Mouse (Mus musculus): ENCODE measurements around the gene Irf3. TPM values are rescaled to one million over a fixed set of nuclear protein-coding genes. Genes with fewer than 3 reads are reported as not detected.

The Irf3 gene
- polyA plus RNA-seq, 1 experiment from 2014 or later: 109 TPM

GRCm38 (mm10) chr7:44958208-44958607 is 39.2 kb upstream of the Irf3 start:
- no peak for ATAC-seq (ENCODE audit: low FRiP score, low TSS enrichment)
- WGBS: 52% methylated on average over 7 of the region's 7 CpGs

GRCm38 (mm10) chr7:44959281-44959680 is 38.2 kb upstream of the Irf3 start:
- H3K4me2 ChIP-seq (replicated peaks; ENCODE audit: low read depth, low read length): no peak overlapping the region
- peaks cover 8% of the 10 kb centered on the region; the same call in 1 of the 2 replicates for H3K4me1 ChIP-seq (ENCODE audit: insufficient read depth, low read length)
- H3K36me3 ChIP-seq (ENCODE audit: insufficient read depth, low read length): 0 out of 2 replicates have a peak, but pooled peaks cover 3% of the 10 kb centered on the region
- H3K27ac ChIP-seq (ENCODE audit: low read length): no peak overlapping the region
- no peak overlapping the region for H3K4me3 ChIP-seq (ENCODE audit: low read length)
- no peak overlapping the region for H3K9ac ChIP-seq (replicated peaks; ENCODE audit: low read length)
- no peaks in the 10 kb centered on the region for H3K9me3 ChIP-seq (ENCODE audit: low read length)
- 87% methylated on average over 8 of the region's 8 CpGs for WGBS
- ATAC-seq (ENCODE audit: low FRiP score, low TSS enrichment): no peak
- no peaks in the 10 kb centered on the region for H3K27me3 ChIP-seq (ENCODE audit: insufficient read depth, low read length)

More at GRCm38 (mm10) chr7:44958208-44958607, 39.2 kb upstream of the Irf3 start:
- H3K4me1 ChIP-seq (ENCODE audit: insufficient read depth, low read length): peaks cover 8% of the 10 kb centered on the region; the same call in 1 of the 2 replicates
- no peaks in the 10 kb centered on the region for H3K27me3 ChIP-seq (ENCODE audit: insufficient read depth, low read length)
- no peak overlapping the region for H3K27ac ChIP-seq (ENCODE audit: low read length)
- no peaks in the 10 kb centered on the region for H3K36me3 ChIP-seq (ENCODE audit: insufficient read depth, low read length)
- no peaks in the 10 kb centered on the region for H3K9me3 ChIP-seq (ENCODE audit: low read length)
- H3K4me2 ChIP-seq (replicated peaks; ENCODE audit: low read depth, low read length): no peak overlapping the region
- H3K9ac ChIP-seq (replicated peaks; ENCODE audit: low read length): no peak overlapping the region
- H3K4me3 ChIP-seq (ENCODE audit: low read length): no peak overlapping the region

- Histone ChIP-seq H3K4me3 (ENCODE audit: low read length) (no peak overlapping the region), H3K4me1 (ENCODE audit: insufficient read depth, low read length) (peaks cover 8% of the 10 kb centered on the region; the same call in 1 of the 2 replicates), H3K4me2 (replicated peaks; ENCODE audit: low read depth, low read length) (no peak overlapping the region), H3K9ac (replicated peaks; ENCODE audit: low read length) (no peak overlapping the region), H3K27ac (ENCODE audit: low read length) (no peak overlapping the region), H3K9me3 (ENCODE audit: low read length) (no peaks in the 10 kb centered on the region), H3K36me3 (ENCODE audit: insufficient read depth, low read length) (0 out of 2 replicates have a peak, but pooled peaks cover 5% of the 10 kb centered on the region), H3K27me3 (ENCODE audit: insufficient read depth, low read length) (no peaks in the 10 kb centered on the region)
- WGBS: 76% methylated on average over 10 of the region's 10 CpGs
- ATAC-seq (ENCODE audit: low FRiP score, low TSS enrichment): no peak
Observed at GRCm38 (mm10) chr7:44959874-44960511, 37.5 kb upstream of the Irf3 start.

GRCm38 (mm10) chr7:44960512-44960910 is 36.9 kb upstream of the Irf3 start:
- H3K36me3 ChIP-seq (ENCODE audit: insufficient read depth, low read length): 0 out of 2 replicates have a peak, but pooled peaks cover 10% of the 10 kb centered on the region
- WGBS: 85% methylated on average over 13 of the region's 13 CpGs
- H3K4me2 ChIP-seq (replicated peaks; ENCODE audit: low read depth, low read length): no peak overlapping the region
- no peak overlapping the region for H3K9ac ChIP-seq (replicated peaks; ENCODE audit: low read length)
- H3K4me1 ChIP-seq (ENCODE audit: insufficient read depth, low read length): peaks cover 8% of the 10 kb centered on the region; the same call in 1 of the 2 replicates
- H3K27me3 ChIP-seq (ENCODE audit: insufficient read depth, low read length): no peaks in the 10 kb centered on the region
- ATAC-seq (ENCODE audit: low FRiP score, low TSS enrichment): no peak
- H3K4me3 ChIP-seq (ENCODE audit: low read length): no peak overlapping the region
- no peaks in the 10 kb centered on the region for H3K9me3 ChIP-seq (ENCODE audit: low read length)
- H3K27ac ChIP-seq (ENCODE audit: low read length): no peak overlapping the region

- no peak overlapping the region for H3K9ac ChIP-seq (replicated peaks; ENCODE audit: low read length)
- H3K4me3 ChIP-seq (ENCODE audit: low read length): no peak overlapping the region
- no peak for ATAC-seq (ENCODE audit: low FRiP score, low TSS enrichment)
- H3K9me3 ChIP-seq (ENCODE audit: low read length): no peaks in the 10 kb centered on the region
- no peaks in the 10 kb centered on the region for H3K27me3 ChIP-seq (ENCODE audit: insufficient read depth, low read length)
- 71% methylated on average over 8 of the region's 8 CpGs for WGBS
- H3K4me2 ChIP-seq (replicated peaks; ENCODE audit: low read depth, low read length): no peak overlapping the region
- peaks cover 17% of the 10 kb centered on the region; the same call in 1 of the 2 replicates for H3K36me3 ChIP-seq (ENCODE audit: insufficient read depth, low read length)
- H3K4me1 ChIP-seq (ENCODE audit: insufficient read depth, low read length): 0 out of 2 replicates have a peak, but pooled peaks cover 3% of the 10 kb centered on the region
- no peak overlapping the region for H3K27ac ChIP-seq (ENCODE audit: low read length)
Observed at GRCm38 (mm10) chr7:44962337-44962736, 35.1 kb upstream of the Irf3 start.

GRCm38 (mm10) chr7:44962831-44963230 is 34.6 kb upstream of the Irf3 start:
- whole genome bisulfite sequencing: 91% methylated on average over 5 of the region's 5 CpGs
- no peak overlapping the region for H3K4me2 ChIP-seq (replicated peaks; ENCODE audit: low read depth, low read length)
- no peaks in the 10 kb centered on the region for H3K9me3 ChIP-seq (ENCODE audit: low read length)
- peaks cover 17% of the 10 kb centered on the region; the same call in 1 of the 2 replicates for H3K36me3 ChIP-seq (ENCODE audit: insufficient read depth, low read length)
- ATAC-seq (ENCODE audit: low FRiP score, low TSS enrichment): no peak
- H3K9ac ChIP-seq (replicated peaks; ENCODE audit: low read length): no peak overlapping the region
- H3K27ac ChIP-seq (ENCODE audit: low read length): no peak overlapping the region
- H3K4me1 ChIP-seq (ENCODE audit: insufficient read depth, low read length): no peaks in the 10 kb centered on the region
- no peaks in the 10 kb centered on the region for H3K27me3 ChIP-seq (ENCODE audit: insufficient read depth, low read length)
- H3K4me3 ChIP-seq (ENCODE audit: low read length): no peak overlapping the region

- WGBS: 95% methylated on average over 13 of the region's 13 CpGs
- ATAC-seq (ENCODE audit: low FRiP score, low TSS enrichment): no peak
- Histone ChIP-seq H3K9me3 (ENCODE audit: low read length) (no peaks in the 10 kb centered on the region), H3K27ac (ENCODE audit: low read length) (no peak overlapping the region), H3K36me3 (ENCODE audit: insufficient read depth, low read length) (peaks cover 17% of the 10 kb centered on the region; the same call in 1 of the 2 replicates), H3K4me3 (ENCODE audit: low read length) (no peak overlapping the region), H3K4me2 (replicated peaks; ENCODE audit: low read depth, low read length) (no peak overlapping the region), H3K9ac (replicated peaks; ENCODE audit: low read length) (no peak overlapping the region), H3K27me3 (ENCODE audit: insufficient read depth, low read length) (no peaks in the 10 kb centered on the region), H3K4me1 (ENCODE audit: insufficient read depth, low read length) (0 out of 2 replicates have a peak, but pooled peaks cover 5% of the 10 kb centered on the region)
Observed at GRCm38 (mm10) chr7:44964990-44965389, 32.5 kb upstream of the Irf3 start.

- ATAC-seq (ENCODE audit: low FRiP score, low TSS enrichment): no peak
- H3K27ac ChIP-seq (ENCODE audit: low read length): no peak overlapping the region
Observed at GRCm38 (mm10) chr7:44965975-44966374, 31.5 kb upstream of the Irf3 start.

GRCm38 (mm10) chr7:44966638-44967037 is 30.8 kb upstream of the Irf3 start:
- Histone ChIP-seq H3K27ac (ENCODE audit: low read length) (no peak overlapping the region), H3K27me3 (ENCODE audit: insufficient read depth, low read length) (no peaks in the 10 kb centered on the region), H3K4me1 (ENCODE audit: insufficient read depth, low read length) (peaks cover 12% of the 10 kb centered on the region), H3K36me3 (ENCODE audit: insufficient read depth, low read length) (peaks cover 17% of the 10 kb centered on the region; the same call in 1 of the 2 replicates), H3K4me3 (ENCODE audit: low read length) (no peak overlapping the region), H3K9me3 (ENCODE audit: low read length) (no peaks in the 10 kb centered on the region), H3K9ac (replicated peaks; ENCODE audit: low read length) (no peak overlapping the region), H3K4me2 (replicated peaks; ENCODE audit: low read depth, low read length) (no peak overlapping the region)
- no peak for ATAC-seq (ENCODE audit: low FRiP score, low TSS enrichment)
- 70% methylated on average over 15 of the region's 15 CpGs for WGBS

More at GRCm38 (mm10) chr7:44965975-44966374, 31.5 kb upstream of the Irf3 start:
- WGBS: 80% methylated on average over 7 of the region's 7 CpGs
- H3K4me1 ChIP-seq (ENCODE audit: insufficient read depth, low read length): peaks cover 8% of the 10 kb centered on the region
- no peak overlapping the region for H3K9ac ChIP-seq (replicated peaks; ENCODE audit: low read length)
- H3K4me2 ChIP-seq (replicated peaks; ENCODE audit: low read depth, low read length): no peak overlapping the region
- no peaks in the 10 kb centered on the region for H3K9me3 ChIP-seq (ENCODE audit: low read length)
- no peaks in the 10 kb centered on the region for H3K27me3 ChIP-seq (ENCODE audit: insufficient read depth, low read length)
- peaks cover 17% of the 10 kb centered on the region; the same call in 1 of the 2 replicates for H3K36me3 ChIP-seq (ENCODE audit: insufficient read depth, low read length)
- H3K4me3 ChIP-seq (ENCODE audit: low read length): no peak overlapping the region

GRCm38 (mm10) chr7:44970231-44970691 is 27.2 kb upstream of the Irf3 start:
- H3K9me3 ChIP-seq (ENCODE audit: low read length): no peaks in the 10 kb centered on the region
- peaks cover 24% of the 10 kb centered on the region for H3K4me1 ChIP-seq (ENCODE audit: insufficient read depth, low read length)
- H3K4me3 ChIP-seq (ENCODE audit: low read length): peak overlapping the region; percentile 71
- ATAC-seq (ENCODE audit: low FRiP score, low TSS enrichment): peak; percentile 97
- peak overlapping the region; percentile 84 for H3K4me2 ChIP-seq (replicated peaks; ENCODE audit: low read depth, low read length)
- peak overlapping the region; percentile 73 for H3K9ac ChIP-seq (replicated peaks; ENCODE audit: low read length)
- H3K27ac ChIP-seq (ENCODE audit: low read length): peak overlapping the region; percentile 93
- peaks cover 9% of the 10 kb centered on the region; the same call in 1 of the 2 replicates for H3K36me3 ChIP-seq (ENCODE audit: insufficient read depth, low read length)
- no peaks in the 10 kb centered on the region for H3K27me3 ChIP-seq (ENCODE audit: insufficient read depth, low read length)
- WGBS: under 1% methylated on average over 36 of the region's 36 CpGs

Data from kidney, embryonic 16.5 days (tissue).